Comparison of ENCODE assay signal across 8 mouse cellular contexts in genomic region chr19:46396686-46397435, GRCm38 (mm10). TPM values are rescaled to one million over a fixed set of nuclear protein-coding genes. Genes with fewer than 3 reads are reported as not detected.
DNase-seq lines count a peak whose midpoint lies in the region; ATAC-seq and TF ChIP-seq lines count a peak whose summit lies in the region.

Gene Sufu, plus strand, starts transcription at chr19:46396896.

- no peaks in the 10 kb centered on the region for H3K36me3 ChIP-seq in forebrain, embryonic 15.5 days

- intact Hi-C loops in heart, postnatal 25 days (cut with DNase I): loop anchor here (2.0 to 10.0 kb wide), 5 partner anchors 48 to 165 kb away; partner anchors contain the start of gene Trim8

- peak within 1 kb of the TSS; percentile 94 for H3K9ac ChIP-seq in forebrain, embryonic 15.5 days (replicated peaks)

- DNase-seq in ES-CJ7 (ENCODE audit: low read depth, low spot score): peak; percentile 100
- DNase-seq in cerebellum, adult 11 months: peak; percentile 98
- peak; percentile 96 for DNase-seq in heart, postnatal 25 days (ENCODE audit: low spot score)
- peak; percentile 98 to 99 for DNase-seq in layer of hippocampus, adult 18-20 months (ENCODE audit: low spot score in 2 of 2)
- DNase-seq in lung, adult 2 months: peak; percentile 98
- DNase-seq in thymus, adult 18-20 months: peak; percentile 98

- peak within 1 kb of the TSS; percentile 93 for H3K4me3 ChIP-seq in forebrain, embryonic 15.5 days
- peak within 1 kb of the TSS; percentile 96 for H3K4me3 ChIP-seq in lung, adult 2 months (replicated peaks; ENCODE audit: extremely low read depth, low read depth, low read length)

- TF ChIP-seq CTCF in lung, adult 2 months (IDR thresholded peaks at IDR 0.05; ENCODE audit: insufficient read depth, low read length): peak; percentile 82

- H3K9me3 ChIP-seq in forebrain, embryonic 15.5 days: no peaks in the 10 kb centered on the region

- WGBS in forebrain, embryonic 15.5 days: 1% methylated on average over 57 of the region's 57 CpGs
- WGBS in lung, adult 2 months: under 1% methylated on average over 57 of the region's 57 CpGs

- TF ChIP-seq POLR2A in lung, adult 2 months (IDR thresholded peaks at IDR 0.05; ENCODE audit: borderline replicate concordance, extremely low read depth, low read depth, low read length): peak; percentile 77; the same call in 1 of the 2 replicates

- no peaks in the 10 kb centered on the region for H3K27me3 ChIP-seq in forebrain, embryonic 15.5 days

- ATAC-seq in forebrain, embryonic 15.5 days (replicated peaks): peak; percentile 79
- peak; percentile 82 for ATAC-seq in neutrophil, adult 5-6 weeks (ENCODE audit: extremely low read depth, insufficient number of reproducible peaks, low FRiP score, poor library complexity, severe bottlenecking)

- peak within 1 kb of the TSS; percentile 93 for H3K27ac ChIP-seq in forebrain, embryonic 15.5 days (replicated peaks)

- H3K4me1 ChIP-seq in forebrain, embryonic 15.5 days: peaks cover 45% of the 10 kb centered on the region
- peaks cover 22% of the 10 kb centered on the region for H3K4me1 ChIP-seq in lung, adult 2 months (ENCODE audit: control insufficient read depth, insufficient read depth, low read length)

- H3K4me2 ChIP-seq in forebrain, embryonic 15.5 days (replicated peaks): peak within 1 kb of the TSS; percentile 94

RNA-seq across cellular contexts. Expression of gene Sufu, which starts in this region (rescaled TPM):
- polyA plus RNA-seq in forebrain, embryonic 15.5 days (2015; fragmentation: Nextera tagmentation; extraction: Ambion mirVana): 28.9 and 30.5 TPM in 2 replicates
- 10 to 100 TPM; 12.0 to 12.6 TPM for total RNA-seq in heart, postnatal 25 days (2021)
- total RNA-seq in layer of hippocampus, adult 18-20 months (2021): 10 to 100 TPM; 20.0 to 20.1 TPM
- 17.5 and 18.0 TPM in 2 replicates for polyA plus RNA-seq in lung, adult 2 months (2012; rRNA removed)
- total RNA-seq in neutrophil, adult 5-6 weeks (2017): 19.6 and 21.3 TPM in 2 replicates

Comparison
In these comparisons a context has a peak if more than half of its experiments do, and no peak if none do; other contexts are left out.
1. Peak in every context shown above with its lines: DNase-seq, ATAC-seq, H3K4me3 ChIP-seq and H3K27ac ChIP-seq.